Mouse (Mus musculus) regulatory T cell (primary cell): ENCODE measurements around the gene Camk2n1.

Source experiments
- in situ Hi-C: fragments of 300-600 bp; cut with MboI, MseI; formaldehyde crosslinking; loops from one replicate; pipeline ENCODE4 v1.15.1; 2025; ENCODE audit warnings: high pct_unique_total_duplicates

Camk2n1 gene

DNA sequence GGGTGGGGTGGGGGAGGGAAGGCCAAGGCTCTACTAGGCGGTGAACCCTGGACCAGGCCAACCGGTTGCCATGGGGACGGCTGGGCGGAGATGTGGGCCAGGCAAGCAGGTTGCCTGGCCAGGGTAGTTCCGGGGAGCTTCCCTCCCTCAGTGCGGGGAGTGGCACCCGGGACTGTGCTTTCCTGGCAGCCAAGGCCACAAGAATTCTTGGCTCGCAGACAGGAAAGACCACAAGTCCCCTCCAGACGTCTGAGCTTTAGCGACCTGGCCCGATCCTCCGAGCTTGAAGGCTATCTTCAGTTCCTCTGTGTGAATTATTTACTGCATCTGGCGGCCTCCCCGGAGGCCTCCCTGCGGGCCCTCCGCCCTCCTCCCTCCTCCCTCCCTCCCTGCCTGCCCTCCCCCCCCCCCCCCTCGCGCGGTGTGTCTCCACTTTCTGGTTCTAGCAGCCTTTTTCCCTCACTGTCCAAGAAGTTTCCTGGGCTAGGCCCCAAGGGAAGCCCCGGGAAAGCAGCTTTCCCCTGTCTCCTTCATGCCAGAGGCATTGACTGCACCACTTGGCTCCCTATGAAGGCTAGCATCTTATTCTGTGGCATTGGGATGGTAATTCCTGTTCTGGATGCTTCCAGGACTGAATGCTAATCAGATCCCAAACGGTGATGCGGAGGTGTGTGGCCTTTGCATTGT, 10.7 kb downstream of the Camk2n1 start:
- in situ Hi-C loops = no loop called here

GRCm38 (mm10) chr4:138465446-138465845, 11.3 kb downstream of the Camk2n1 start:
- in situ Hi-C loops = no loop called here

DNA sequence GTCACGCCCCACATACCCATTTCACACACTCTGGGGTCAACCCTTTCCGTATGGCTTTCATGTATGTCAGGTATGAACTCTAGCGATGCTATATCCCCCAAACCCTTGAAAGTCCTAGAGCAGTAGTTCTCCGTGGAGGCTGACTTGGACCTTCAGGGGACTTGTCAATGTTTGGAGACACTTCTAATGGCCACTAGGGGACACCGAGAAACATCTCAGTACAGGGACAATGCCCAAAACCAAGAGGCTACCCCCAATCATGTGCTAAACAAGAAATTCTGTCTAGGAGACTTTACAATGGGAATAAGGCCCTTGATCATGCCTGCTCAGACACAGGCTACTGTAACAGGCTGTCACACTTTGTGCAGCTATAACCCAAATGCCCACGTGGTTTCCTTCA, 12.6 kb downstream of the Camk2n1 start:
- in situ Hi-C loops = no loop called here

GRCm38 (mm10) chr4:138467451-138467850, 13.3 kb downstream of the Camk2n1 start:
- in situ Hi-C loops = no loop called here

GRCm38 (mm10) chr4:138469080-138469479, 15.0 kb downstream of the Camk2n1 start:
- in situ Hi-C loops = no loop called here

- in situ Hi-C loops = no loop called here
Measured at GRCm38 (mm10) chr4:138471241-138471640, 17.1 kb downstream of the Camk2n1 start.

- in situ Hi-C loops = no loop called here
Measured at GRCm38 (mm10) chr4:138479595-138479994, 25.5 kb downstream of the Camk2n1 start.

- in situ Hi-C loops = no loop called here
Measured at GRCm38 (mm10) chr4:138480962-138481361, 26.8 kb downstream of the Camk2n1 start.

DNA sequence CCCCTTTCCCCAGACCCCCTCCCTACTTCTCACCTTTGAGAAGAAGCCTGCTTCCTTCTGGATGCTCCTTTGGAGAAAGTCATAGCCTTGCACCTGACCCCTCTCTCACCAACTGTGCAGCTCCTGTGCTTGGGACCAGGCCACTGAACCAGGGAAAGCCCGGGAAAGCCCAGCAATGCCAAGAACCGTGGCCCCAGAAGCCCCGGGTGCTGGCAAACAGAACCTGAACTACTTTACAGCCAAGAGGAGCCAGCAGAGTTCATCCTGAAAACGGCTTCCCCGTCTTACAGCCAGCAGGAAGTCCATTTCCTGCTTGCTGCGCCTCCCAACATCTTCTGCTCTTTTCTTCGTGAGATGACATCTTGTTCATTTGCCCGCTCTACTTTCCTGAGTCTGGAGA, 28.6 kb downstream of the Camk2n1 start:
- in situ Hi-C loops = no loop called here

DNA sequence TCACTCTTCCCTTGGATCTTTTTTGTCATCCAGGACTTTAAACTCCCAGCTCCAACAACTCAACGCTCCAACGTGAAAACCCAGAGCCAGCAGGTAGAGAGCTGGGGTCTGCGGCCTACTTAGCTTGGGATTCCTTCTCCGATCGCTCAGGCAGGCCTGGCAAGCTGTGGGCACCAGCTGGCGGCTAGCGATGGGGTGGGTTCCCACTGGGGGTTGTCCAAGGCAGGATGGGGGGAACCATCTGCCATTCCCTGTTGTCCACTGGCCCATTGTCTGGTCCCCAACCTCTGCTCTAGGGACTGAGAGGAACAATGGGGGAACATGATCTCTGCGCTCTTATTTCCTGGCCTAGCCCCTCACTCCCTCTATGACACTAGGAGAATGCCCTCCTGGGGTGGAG, 34.1 kb downstream of the Camk2n1 start:
- in situ Hi-C loops = no loop called here

GRCm38 (mm10) chr4:138491088-138491487, 37.0 kb downstream of the Camk2n1 start:
- in situ Hi-C loops = no loop called here

DNA sequence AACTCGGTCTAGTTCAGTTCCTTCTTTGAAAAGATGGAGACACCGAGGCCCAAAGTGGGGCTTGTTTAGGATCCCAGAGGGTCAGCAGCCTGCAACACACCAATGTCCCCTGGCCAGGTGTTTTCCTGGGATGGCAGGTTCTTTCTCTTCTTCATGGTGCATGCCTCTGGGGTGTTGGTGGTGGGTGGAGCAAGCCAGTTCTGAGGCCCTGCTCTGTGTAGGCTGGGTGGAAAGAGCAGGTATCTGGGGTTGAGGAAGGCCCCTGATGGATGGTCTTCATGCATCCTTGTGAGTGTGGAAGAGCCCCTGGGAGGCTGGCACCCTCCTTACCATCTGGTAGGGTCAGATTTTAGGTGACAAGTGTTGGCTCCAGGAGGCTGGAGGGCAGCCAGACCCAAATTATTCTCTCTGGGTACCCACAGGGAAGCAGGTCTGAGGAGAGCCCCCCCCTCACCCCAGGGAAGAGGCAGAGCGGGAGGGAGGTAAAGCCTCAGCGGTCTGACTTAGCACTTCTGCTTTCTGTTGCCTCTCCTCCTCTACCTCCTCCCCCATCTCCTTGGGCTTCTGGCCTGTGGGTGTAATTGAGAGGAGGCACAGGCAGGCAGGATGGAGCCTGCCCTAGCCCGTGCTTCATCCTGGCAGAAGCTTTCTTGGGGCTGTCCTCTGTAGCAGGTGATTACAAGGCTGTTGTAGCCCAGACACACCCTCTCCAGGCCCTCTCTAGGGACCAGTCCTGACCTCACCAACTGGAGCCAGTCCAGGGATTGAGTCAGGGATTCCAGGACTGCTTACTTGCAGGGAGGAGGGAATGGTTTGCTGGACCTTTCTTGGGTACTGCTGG, 39.3 kb downstream of the Camk2n1 start:
- in situ Hi-C loops = no loop called here

GRCm38 (mm10) chr4:138494905-138495304, 40.8 kb downstream of the Camk2n1 start:
- in situ Hi-C loops = no loop called here

DNA sequence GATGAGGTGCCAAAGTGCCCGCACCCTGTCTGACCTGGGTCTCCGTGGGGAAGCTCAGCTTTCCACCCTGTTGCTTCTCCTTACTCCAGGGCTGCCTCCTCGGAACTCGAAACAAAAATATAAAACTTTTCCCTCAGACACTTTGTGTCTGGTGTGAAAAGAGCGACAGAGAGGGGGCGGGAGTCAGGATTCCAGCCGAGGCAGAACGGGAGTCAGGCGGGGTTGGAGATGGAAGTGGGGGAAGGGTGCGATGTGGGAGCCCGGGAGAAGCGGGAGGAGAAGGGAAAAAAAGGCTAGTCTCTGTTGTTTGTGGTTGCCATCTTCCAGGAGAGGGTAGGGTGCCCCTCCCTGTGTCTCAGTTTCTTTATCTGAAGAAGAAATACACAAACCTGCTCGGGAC, 41.7 kb downstream of the Camk2n1 start:
- in situ Hi-C loops = no loop called here

GRCm38 (mm10) chr4:138496746-138497520, 42.8 kb downstream of the Camk2n1 start:
- in situ Hi-C loops = no loop called here

DNA sequence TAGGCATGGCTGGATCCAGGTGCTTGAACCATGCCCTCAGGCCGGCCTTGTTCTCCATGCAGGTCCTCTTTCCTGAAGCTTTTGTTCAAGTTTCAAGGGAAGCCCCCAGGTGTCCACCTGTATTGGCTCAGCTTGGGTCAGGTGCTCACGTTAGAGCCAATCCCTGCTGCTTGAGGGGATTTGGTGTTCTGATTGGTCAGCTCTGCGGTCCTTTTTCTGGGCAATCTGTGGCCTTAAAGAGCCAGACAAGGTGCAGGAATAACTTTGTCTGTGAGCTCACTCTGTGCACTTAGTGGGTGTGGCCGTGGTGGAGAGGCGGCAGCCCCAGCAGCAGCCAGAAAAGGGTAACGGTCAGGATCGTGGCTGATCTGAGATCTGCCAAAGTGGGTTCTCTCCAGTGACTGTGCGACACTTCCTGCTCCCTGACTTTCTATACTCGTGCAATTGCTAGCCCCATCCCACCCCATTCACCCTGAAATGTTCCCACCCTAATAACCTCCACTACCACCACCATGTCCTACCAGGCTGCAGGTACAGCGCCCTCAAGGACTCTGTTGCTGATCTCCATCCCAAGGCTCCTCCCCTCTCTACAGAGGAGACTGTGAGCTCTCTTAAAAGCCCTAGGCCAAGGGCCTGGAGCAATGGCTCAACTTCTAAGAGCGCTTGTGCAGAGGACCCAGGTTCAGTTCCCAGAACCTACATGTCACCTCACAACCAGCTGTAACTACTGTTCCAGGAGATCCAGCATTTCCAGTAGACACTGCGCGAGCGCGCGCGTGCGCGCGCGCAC, 45.9 kb downstream of the Camk2n1 start:
- in situ Hi-C loops = no loop called here

DNA sequence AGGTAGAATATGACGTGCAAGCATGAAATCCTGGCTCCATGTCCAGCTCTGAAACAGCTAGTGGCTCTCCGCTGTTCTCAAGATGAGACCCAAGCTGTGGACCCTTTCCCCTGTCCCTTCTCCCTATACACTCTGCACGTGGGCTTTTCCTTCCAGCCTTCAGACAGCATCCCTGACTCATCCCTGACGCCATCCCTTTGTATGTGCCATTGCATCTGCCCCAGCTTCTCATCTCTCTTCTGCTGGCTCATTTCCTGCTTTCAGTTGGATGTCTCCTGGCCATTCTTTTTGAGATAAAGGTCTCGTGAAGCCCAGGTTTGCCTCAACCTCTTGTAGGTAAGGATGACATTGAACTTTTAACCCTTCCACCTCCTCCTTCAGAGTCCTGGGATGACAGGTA, 46.9 kb downstream of the Camk2n1 start:
- in situ Hi-C loops = no loop called here

DNA sequence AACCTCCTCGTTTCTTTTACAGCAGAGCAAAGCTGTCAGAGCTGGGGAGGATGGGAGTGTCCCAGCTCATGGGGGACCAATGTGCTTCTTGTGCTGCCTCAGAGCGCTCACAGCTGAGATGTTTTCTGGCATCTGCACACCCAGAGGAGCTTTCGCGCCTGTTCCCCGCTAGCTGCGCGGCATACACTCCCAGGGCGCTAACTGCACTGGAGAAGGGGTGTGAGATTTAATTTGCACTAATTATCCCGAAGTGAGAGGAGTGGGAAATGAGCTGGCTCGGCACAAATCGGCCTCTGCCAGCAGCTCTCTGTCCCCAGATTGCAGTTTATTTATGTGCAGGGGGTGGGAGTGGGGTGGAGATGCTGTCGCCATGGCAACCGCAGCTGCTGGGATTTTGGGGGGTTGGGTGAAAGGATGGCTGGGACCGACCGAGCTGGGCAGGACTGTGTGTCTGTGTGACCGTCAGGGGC, 50.6 kb downstream of the Camk2n1 start:
- in situ Hi-C loops = no loop called here

DNA sequence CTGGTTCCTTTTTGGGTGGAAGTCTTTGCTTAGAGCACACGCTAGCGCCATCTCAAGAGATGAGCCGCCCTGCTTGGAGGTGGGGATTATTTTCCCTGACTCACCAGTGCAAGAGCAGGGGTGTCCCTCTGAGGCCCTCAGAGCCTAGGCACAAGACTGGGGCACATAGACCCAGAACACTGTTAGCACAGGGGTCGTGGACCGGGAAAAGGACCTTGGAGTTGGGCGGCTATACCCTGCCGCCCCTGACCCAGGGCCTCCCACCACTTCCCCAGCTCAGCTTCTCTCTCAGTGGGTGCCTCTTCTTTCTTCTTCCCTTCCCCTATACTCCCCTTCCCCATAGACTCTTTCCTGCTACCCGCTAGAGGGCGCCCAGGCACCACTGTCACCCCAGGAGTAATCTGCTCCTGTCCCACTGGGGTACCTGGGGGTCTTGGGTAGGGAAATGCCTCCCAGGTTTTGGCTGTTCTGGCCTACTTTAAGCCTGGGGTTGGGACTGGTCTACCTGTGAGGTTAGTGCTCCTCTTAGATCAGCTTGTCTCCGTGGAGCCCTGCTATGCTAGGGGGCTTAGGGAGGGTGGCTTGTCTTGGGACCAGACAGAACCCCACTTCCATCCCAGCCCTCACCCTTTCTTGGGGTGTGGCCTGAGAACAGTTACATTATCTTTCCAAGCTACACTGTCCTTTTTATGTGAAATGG, 51.2 kb downstream of the Camk2n1 start:
- in situ Hi-C loops = no loop called here

DNA sequence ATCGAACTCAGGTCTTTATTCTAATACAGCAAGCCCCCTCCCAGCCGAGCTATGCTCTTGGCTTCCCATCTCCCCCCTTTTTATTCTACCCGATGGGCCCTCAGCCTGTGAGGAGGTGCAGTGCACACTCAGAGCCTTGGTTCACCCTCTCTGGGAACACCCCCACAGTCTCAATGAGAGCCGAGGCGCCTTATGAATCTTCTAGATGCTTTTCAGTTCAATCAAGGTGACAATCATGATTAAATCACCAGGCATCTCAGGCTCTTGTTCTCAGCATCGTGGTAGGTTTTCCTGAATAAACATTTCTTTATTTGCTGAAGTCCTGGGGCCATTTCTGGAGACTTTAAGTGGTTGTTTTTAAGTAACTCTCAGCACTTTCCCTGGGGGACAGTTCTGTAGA, 53.8 kb downstream of the Camk2n1 start:
- in situ Hi-C loops = no loop called here
